Mouse (Mus musculus) forebrain, postnatal 0 days (tissue): ENCODE measurements at regions not wholly inside any gene's neighbourhood (a gene's known extent, or its start where the extent isn't known, plus 50 kb on each side); places are given as distances from the start of the nearest gene placed in this dataset.

Experiments used
- ATAC-seq: fragments of 200-750 bp; cut with Nextera tagmentation; 2 replicates; pipeline ENCODE4 v1.8.0; 2017; ENCODE audit warnings: mild to moderate bottlenecking, moderate library complexity
- DNase-seq: peaks from one replicate; pipeline ENCODE4 v3.0.0-alpha.2; 2015
- H3K27ac ChIP-seq: fragments of 300-500 bp; sonication (generic); 2 replicates; pipeline ENCODE4 v1.5.1; 2014; ENCODE audit warnings: low read depth, mild to moderate bottlenecking, antibody characterized with exemption, low read length, moderate library complexity, mixed read lengths
- H3K27me3 ChIP-seq: fragments of 300-500 bp; sonication (generic); 2 replicates; pipeline ENCODE4 v1.6.1; 2014; ENCODE audit warnings: mild to moderate bottlenecking, low read length, mixed read lengths; ENCODE audit not compliant: insufficient read depth
- H3K36me3 ChIP-seq: fragments of 300-500 bp; sonication (generic); 2 replicates; pipeline ENCODE4 v1.6.1; 2014; ENCODE audit warnings: mild to moderate bottlenecking, moderate library complexity; ENCODE audit not compliant: insufficient read depth
- H3K4me1 ChIP-seq: fragments of 300-500 bp; sonication (generic); 2 replicates; pipeline ENCODE4 v1.6.1; 2014; ENCODE audit warnings: antibody characterized with exemption; ENCODE audit not compliant: insufficient read depth
- H3K4me2 ChIP-seq: fragments of 300-500 bp; sonication (generic); 2 replicates; pipeline ENCODE4 v1.6.1; 2014; ENCODE audit warnings: low read depth, mild to moderate bottlenecking, moderate library complexity
- H3K4me3 ChIP-seq: fragments of 300-500 bp; sonication (generic); 2 replicates; pipeline ENCODE4 v1.5.1; 2014; ENCODE audit warnings: low read depth, low read length, mixed read lengths
- H3K9ac ChIP-seq: fragments of 300-500 bp; sonication (generic); 2 replicates; pipeline ENCODE4 v1.6.1; 2014; ENCODE audit warnings: mild to moderate bottlenecking
- H3K9me3 ChIP-seq: fragments of 300-500 bp; sonication (generic); 2 replicates; pipeline ENCODE4 v1.6.1; 2016; ENCODE audit warnings: low read length
- CTCF ChIP-seq: sonication (generic); IDR thresholded peaks from 2 replicates; pipeline ENCODE4 v1.5.1; 2016; ENCODE audit warnings: antibody characterized with exemption, control low read depth, low read depth
- WGBS: fragments of 180-500 bp; shearing (Covaris S2); extraction: QIAGEN DNeasy Blood & Tissue Kit; methylation state at CpG from one replicate; pipeline ENCODE4 v1.1.7; 2014; 5-methylcytosine and 5-hydroxymethylcytosine counted together

- Histone ChIP-seq H3K4me3 (no peak overlapping the region), H3K9ac (no peak overlapping the region), H3K27ac (no peak overlapping the region), H3K4me1 (no peaks in the 10 kb centered on the region), H3K27me3 (no peaks in the 10 kb centered on the region), H3K9me3 (no peaks in the 10 kb centered on the region), H3K4me2 (no peak overlapping the region), H3K36me3 (no peaks in the 10 kb centered on the region)
- ATAC-seq = no peak
- WGBS = 80% methylated on average over 5 of the region's 5 CpGs
- no peak for TF ChIP-seq CTCF
- no peak for DNase-seq
Measured at GRCm38 (mm10) chr6:143640652-143641051, 473.6 kb downstream of the Etnk1 start.

GRCm38 (mm10) chr6:143642052-143642451 is 475.0 kb downstream of the Etnk1 start:
- Histone ChIP-seq H3K4me1 (no peaks in the 10 kb centered on the region), H3K9ac (no peak overlapping the region), H3K36me3 (no peaks in the 10 kb centered on the region), H3K4me3 (no peak overlapping the region), H3K9me3 (no peaks in the 10 kb centered on the region), H3K27me3 (no peaks in the 10 kb centered on the region), H3K27ac (no peak overlapping the region), H3K4me2 (no peak overlapping the region)
- 85% methylated on average over 3 of the region's 3 CpGs for WGBS
- DNase-seq = no peak
- no peak for ATAC-seq
- no peak for TF ChIP-seq CTCF

- H3K36me3 ChIP-seq = no peaks in the 10 kb centered on the region
- 81% methylated on average over 4 of the region's 4 CpGs for WGBS
- H3K27me3 ChIP-seq = no peaks in the 10 kb centered on the region
- no peak for TF ChIP-seq CTCF
- DNase-seq = no peak
- ATAC-seq = no peak
- no peak overlapping the region for H3K9ac ChIP-seq
- no peak overlapping the region for H3K27ac ChIP-seq
- H3K4me2 ChIP-seq = no peak overlapping the region
- H3K4me3 ChIP-seq = no peak overlapping the region
- H3K4me1 ChIP-seq = no peaks in the 10 kb centered on the region
- no peaks in the 10 kb centered on the region for H3K9me3 ChIP-seq
Measured at GRCm38 (mm10) chr6:143645989-143646388, 479.0 kb downstream of the Etnk1 start.

GRCm38 (mm10) chr6:143648501-143648900 is 481.5 kb downstream of the Etnk1 start:
- no peaks in the 10 kb centered on the region for H3K36me3 ChIP-seq
- H3K4me3 ChIP-seq = no peak overlapping the region
- 85% methylated on average over 3 of the region's 3 CpGs for WGBS
- no peaks in the 10 kb centered on the region for H3K27me3 ChIP-seq
- ATAC-seq = no peak
- DNase-seq = no peak
- no peak for TF ChIP-seq CTCF
- no peak overlapping the region for H3K4me2 ChIP-seq
- no peak overlapping the region for H3K9ac ChIP-seq
- H3K4me1 ChIP-seq = no peaks in the 10 kb centered on the region
- H3K9me3 ChIP-seq = peaks cover 7% of the 10 kb centered on the region; the same call in 1 of the 2 replicates
- H3K27ac ChIP-seq = no peak overlapping the region

GRCm38 (mm10) chr6:143656576-143656975 is 489.6 kb downstream of the Etnk1 start:
- H3K4me1 ChIP-seq = no peaks in the 10 kb centered on the region
- 40% methylated on average over 5 of the region's 5 CpGs for WGBS
- no peak overlapping the region for H3K9ac ChIP-seq
- no peaks in the 10 kb centered on the region for H3K36me3 ChIP-seq
- TF ChIP-seq CTCF = no peak
- H3K9me3 ChIP-seq = peaks cover 11% of the 10 kb centered on the region; the same call in 1 of the 2 replicates
- H3K27me3 ChIP-seq = no peaks in the 10 kb centered on the region
- H3K4me2 ChIP-seq = no peak overlapping the region
- ATAC-seq (no peak), DNase-seq (peak; percentile 27)
- no peak overlapping the region for H3K27ac ChIP-seq
- H3K4me3 ChIP-seq = no peak overlapping the region

- 86% methylated on average over 3 of the region's 3 CpGs for WGBS
- H3K9me3 ChIP-seq = no peaks in the 10 kb centered on the region
Measured at GRCm38 (mm10) chr6:143660837-143661236, 493.8 kb downstream of the Etnk1 start.

GRCm38 (mm10) chr6:143663306-143663705 is 496.3 kb downstream of the Etnk1 start:
- DNase-seq = peak; percentile 27

More at GRCm38 (mm10) chr6:143660837-143661236, 493.8 kb downstream of the Etnk1 start:
- H3K9ac ChIP-seq = no peak overlapping the region
- no peak overlapping the region for H3K27ac ChIP-seq
- DNase-seq (no peak), ATAC-seq (no peak)
- H3K36me3 ChIP-seq = no peaks in the 10 kb centered on the region
- H3K4me3 ChIP-seq = no peak overlapping the region
- TF ChIP-seq CTCF = no peak
- H3K4me1 ChIP-seq = no peaks in the 10 kb centered on the region; the same call in 1 of the 2 replicates
- H3K27me3 ChIP-seq = no peaks in the 10 kb centered on the region
- H3K4me2 ChIP-seq = no peak overlapping the region

More at GRCm38 (mm10) chr6:143663306-143663705, 496.3 kb downstream of the Etnk1 start:
- no peak for TF ChIP-seq CTCF
- Histone ChIP-seq H3K9ac (no peak overlapping the region), H3K4me3 (no peak overlapping the region), H3K4me1 (no peaks in the 10 kb centered on the region; the same call in 1 of the 2 replicates), H3K27me3 (no peaks in the 10 kb centered on the region), H3K27ac (no peak overlapping the region), H3K4me2 (no peak overlapping the region), H3K9me3 (no peaks in the 10 kb centered on the region), H3K36me3 (no peaks in the 10 kb centered on the region)
- WGBS = 64% methylated on average over 7 of the region's 7 CpGs
- ATAC-seq = no peak
